Mouse (Mus musculus): Measurements from ENCODE around the gene Mup8.
"Not testable (repeated sequence)": the region's sequence is repeated elsewhere in the genome, so short reads cannot be mapped to it uniquely, and the experiment has no call there.

Mup8 gene

DNA sequence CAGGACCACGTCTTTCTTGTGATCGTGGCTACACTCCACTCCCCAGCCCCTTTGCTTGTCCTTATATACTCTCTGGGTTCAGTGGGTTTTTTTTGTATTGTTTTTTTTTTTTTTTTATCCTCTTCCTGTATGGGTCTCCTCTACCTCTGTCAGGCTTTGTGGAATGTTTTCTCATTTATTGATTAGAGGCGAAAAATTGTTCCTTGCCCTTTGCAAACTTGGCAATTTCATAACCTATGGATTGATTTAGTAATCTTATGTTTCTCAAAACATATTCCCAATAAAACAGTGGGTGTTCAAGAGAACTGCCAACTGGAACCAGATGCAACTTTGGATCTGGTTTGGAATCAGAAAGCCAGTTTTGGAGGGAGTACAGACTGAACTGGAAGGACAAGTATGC lies at the start of gene Mup8:
Mup8 (minus strand) TSS at position 101 of the 400 bp plus-strand sequence.
- DNase-seq: not testable (repeated sequence)

DNA sequence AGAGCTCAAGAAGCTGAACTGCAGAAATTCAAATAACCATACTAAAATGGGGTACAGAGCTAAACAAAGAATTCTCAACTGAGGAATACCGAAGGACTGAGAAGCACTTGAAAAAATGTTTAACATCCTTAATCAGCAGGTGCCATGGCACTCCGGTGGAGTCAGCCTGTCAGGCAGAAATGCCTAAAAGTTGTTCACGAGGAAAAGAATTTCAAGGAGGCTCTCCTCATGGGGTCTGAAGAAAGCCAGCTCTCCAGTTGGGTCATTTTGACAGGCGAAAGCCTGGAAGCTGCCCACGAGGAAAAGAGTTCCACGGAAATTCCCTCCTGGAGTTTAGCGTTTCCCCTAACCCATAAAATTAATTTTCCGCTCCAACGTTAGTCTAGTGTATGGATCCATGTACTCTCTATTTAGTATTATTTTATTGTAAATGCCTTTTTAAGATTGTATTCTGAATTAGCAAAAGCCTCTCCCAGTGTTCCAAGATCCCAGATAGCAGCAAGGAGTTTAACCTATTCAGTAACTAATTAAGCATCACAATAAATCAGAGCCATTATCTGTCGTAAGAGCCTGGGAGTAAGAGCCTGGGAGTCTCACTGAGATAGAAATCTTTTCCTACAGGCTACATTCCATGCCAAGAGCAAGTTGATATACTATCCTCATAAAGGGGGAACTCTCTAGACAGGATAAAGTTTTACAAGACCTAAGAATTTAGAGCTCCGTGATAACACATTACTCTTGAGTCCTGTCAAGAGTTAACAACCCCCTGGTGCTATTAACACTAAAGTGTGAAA lies 43.8 kb upstream of the Mup8 start:
- DNase-seq: not testable (repeated sequence)

DNA sequence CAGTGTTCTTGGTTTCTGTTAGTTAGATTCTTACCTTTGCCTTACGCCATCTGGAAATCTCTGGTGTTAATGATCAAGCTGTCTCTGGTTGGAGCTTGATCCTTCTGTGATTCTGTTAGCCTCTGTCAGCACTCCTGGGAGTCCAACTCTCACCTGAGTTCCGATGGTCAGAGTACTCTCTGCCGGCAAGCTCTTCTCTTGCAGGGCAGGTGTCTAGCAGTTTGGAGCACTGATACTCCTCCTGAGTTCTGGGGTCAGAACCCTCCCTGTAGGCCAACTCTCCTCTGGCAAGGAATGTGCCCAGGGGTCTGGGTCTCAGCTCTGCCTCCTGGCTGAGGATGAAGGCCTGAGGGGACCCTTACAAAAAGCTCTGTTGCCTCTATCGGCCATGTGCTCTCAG lies 40.3 kb upstream of the Mup8 start:
- not testable (repeated sequence) for DNase-seq
